Mouse (Mus musculus): ENCODE measurements around the gene Bcl9.

Bcl9 gene

GRCm38 (mm10) chr3:97230631-97231404 is 66.9 kb downstream of the Bcl9 start:
- DNase-seq, result no peak

GRCm38 (mm10) chr3:97228457-97228856 is 69.3 kb downstream of the Bcl9 start:
- no peak for DNase-seq

- DNase-seq, result peak; percentile 36
These were observed 69.7 kb downstream of the Bcl9 start for GRCm38 (mm10) chr3:97228020-97228419.

DNA sequence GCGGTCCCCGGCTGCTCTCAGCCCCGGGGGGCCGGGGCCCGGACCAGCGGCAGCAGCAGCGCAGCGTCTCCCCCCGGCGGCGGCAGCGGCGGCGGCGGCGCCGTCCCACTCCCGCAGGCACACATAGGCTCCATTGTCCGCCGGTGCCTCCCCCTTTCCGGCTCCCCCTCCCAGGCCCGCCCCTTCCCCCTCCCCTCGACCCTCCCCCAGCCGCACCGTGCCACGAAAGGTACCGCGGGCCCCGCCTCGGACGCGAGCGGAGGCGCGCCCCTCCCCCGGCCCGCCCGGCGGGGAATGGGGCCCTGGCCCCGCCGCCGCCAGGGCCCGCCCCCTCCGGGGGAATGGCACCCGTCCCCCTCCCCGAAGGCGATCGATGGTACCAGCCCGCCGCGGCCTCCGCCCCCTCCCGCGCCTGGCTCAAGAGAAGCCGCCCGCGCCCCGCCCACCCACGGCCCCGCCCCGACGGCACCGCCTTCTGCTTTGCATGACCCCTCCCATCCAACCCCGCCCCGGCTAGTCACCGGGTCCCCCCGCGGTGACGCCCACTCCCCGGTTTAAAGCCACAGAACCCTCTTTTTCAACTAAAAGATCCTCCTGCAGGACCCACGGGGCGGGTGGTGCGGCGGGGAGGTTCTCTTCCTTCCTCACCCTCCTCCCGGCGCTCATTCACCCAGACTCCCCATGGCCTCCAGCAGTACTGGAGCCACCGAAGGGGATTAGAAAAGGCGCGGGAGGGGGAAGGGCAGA is 70.3 kb downstream of the Bcl9 start:
- DNase-seq, result peak; percentile 96

DNA sequence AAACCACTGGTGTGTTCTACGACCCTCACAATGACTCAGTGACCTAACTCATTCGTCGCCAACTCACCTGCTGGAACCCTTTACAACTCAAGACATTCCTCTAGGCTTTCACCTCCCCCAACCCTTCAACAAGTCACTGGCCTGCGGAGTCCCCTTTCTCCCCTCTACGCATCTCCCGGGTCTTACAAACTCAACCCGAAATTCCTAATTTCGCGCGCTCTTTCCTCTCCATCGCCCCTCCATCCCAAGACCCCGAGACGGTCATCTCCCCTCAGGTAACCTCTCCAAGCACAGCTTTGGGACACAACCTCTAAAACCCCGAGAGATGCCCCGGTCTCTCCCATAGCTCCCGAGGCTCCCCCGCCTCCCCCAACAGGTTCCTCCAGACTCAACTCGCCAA is 71.0 kb downstream of the Bcl9 start:
- DNase-seq, result no peak

GRCm38 (mm10) chr3:97225231-97225630 is 72.5 kb downstream of the Bcl9 start:
- DNase-seq, result no peak

- DNase-seq, result no peak
These were observed 74.5 kb downstream of the Bcl9 start for GRCm38 (mm10) chr3:97223261-97223660.

GRCm38 (mm10) chr3:97215526-97215925 is 82.2 kb downstream of the Bcl9 start:
- DNase-seq, result no peak

GRCm38 (mm10) chr3:97214439-97214838 is 83.3 kb downstream of the Bcl9 start:
- no peak for DNase-seq

DNA sequence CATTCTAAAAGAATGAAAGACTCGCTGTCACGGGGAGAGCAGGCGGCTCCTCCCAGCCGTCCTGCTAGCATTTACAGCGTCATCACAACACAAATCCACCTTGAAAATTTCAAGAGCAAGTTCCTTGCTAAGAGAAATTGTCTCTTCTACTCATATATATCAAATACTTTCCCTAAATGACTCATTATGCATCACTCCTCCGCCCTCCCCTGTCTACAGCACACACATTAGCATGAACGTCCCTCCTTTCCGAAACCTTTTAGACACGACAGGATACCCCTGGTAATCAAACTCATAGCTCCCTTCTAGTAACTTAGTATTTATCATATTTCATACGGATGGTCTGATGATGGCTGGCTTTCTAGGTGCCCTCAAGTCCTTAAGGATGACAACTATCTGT is 83.8 kb downstream of the Bcl9 start:
- no peak for DNase-seq

DNA sequence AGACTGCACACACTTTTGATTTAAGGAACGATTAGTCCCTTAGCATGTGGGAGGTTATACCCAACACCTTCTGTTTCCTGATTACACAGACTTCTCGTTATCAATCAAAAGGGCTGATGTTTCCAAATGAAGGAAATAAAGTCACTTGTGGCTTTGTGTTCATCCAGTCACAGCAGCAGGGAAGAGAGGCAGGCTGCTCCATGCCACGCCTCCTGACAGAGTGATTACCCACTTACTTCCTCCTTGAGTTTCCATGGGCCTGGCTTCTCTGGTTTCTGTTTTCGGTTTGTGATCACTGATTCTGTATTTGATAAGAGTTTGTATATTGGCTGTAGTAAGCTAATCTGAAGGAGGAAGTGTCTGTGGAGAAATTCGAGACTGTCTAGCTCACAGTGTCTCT is 86.5 kb downstream of the Bcl9 start:
- DNase-seq, result no peak

DNA sequence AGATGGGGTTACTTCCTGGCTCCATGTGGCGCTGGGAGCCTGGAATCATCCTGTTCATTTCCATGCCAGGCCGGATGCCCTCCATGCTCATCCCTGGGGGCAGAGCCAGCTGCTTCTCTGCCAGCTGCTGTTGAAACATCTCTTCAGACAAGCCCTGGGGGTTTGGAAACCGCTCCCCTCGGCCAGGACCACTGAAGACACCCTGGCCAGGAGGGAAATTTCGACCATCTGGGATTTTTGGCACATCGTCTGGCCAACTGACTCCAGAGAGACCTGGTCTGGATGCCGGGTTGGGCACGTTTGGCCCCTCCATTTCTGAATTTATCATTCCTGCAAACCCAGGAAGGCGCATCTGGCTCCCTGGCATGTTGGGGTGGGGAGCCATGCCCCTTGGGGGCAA is 88.4 kb downstream of the Bcl9 start:
- no peak for DNase-seq

GRCm38 (mm10) chr3:97206521-97206920 is 91.2 kb downstream of the Bcl9 start:
- no peak for DNase-seq

DNA sequence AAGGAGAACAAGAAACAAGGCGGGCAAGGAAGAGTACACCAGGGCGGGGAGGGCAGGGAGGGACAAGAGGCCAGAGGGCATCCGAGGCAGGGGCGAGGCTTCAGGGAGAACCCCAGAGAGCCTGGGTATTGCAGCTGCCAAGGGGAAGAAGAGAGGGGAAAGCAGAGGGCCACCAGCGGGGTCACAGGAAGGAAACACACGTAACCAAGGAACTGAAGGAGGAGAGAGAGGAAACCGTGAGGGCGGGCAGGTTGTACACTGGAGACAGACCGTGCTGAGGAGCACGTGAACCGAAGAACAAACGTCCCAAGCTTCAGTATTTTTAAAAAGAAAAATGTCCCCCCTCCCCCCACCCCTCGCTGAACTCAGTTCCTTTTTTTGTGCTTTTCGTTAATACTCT is 93.8 kb downstream of the Bcl9 start:
- DNase-seq, result peak; percentile 10

- DNase-seq, result peak; percentile 49
These were observed 95.8 kb downstream of the Bcl9 start for GRCm38 (mm10) chr3:97201943-97202342.

DNA sequence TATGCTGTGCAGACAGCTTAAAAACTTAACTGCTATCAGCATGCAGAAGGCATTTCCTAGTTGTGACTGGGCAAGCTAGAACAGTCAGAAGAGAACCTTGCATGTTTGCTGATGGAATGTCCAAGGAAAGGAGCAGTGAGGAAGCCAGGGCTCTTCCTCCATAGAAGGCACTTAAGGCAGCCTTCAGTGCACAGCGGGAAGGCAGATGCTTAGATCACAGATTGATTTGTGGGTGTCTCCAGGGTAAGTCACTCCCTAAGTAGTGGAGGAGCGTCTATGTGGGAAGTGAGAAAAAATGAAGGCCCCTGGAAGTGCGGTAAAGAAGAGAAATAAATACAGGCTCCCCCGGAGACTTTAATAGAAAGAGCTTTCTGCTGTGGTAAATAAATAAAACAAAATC is 98.5 kb downstream of the Bcl9 start:
- no peak for DNase-seq

GRCm38 (mm10) chr3:97196571-97196970 is 101.1 kb downstream of the Bcl9 start:
- DNase-seq, result no peak

GRCm38 (mm10) chr3:97185098-97185860 is 112.4 kb downstream of the Bcl9 start:
- peak; percentile 66 for DNase-seq

GRCm38 (mm10) chr3:97183810-97184209 is 113.9 kb downstream of the Bcl9 start:
- no peak for DNase-seq

DNA sequence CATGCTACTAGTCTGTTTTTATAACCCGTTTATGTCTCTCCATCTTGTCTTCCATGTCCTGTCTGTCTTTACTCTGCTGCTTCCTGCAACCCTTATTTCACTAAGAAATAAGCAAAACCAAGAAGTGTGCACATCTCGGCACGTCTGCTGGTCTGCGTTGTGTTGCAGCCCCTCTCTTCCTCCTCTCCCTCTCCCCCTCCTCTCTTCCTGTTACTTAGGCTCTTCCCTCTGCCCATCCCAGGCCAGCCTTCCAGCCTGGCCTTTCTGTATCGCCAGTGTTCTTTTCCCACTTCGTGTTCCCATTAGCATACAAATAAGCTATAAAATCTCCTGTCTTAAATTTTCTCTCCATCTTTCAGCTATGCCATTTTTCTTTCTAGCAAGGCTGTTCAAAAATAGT is 117.2 kb downstream of the Bcl9 start:
- DNase-seq, result no peak

- DNase-seq, result no peak
These were observed 118.8 kb downstream of the Bcl9 start for GRCm38 (mm10) chr3:97178885-97179284.

DNA sequence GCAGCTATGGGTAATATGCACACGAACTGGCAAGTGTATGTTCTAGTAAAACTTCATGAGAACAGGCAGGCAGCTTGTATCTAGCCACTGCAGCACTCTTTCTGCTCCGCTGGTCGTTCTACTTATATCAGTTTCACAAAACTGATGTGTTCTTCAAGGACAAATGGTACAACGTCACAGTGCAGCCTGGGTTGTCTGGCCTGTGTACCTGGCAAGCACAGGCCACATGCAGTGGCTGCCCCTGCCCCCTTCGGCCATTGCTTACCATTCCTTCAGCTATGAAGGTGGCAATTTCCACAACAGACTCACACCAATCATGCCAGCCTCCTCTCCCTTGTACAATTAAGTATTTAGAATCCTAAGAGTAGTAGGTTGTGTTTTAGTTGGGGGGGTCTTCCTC is 125.1 kb downstream of the Bcl9 start:
- no peak for DNase-seq

GRCm38 (mm10) chr3:97172231-97172630 is 125.5 kb downstream of the Bcl9 start:
- DNase-seq, result no peak

- no peak for DNase-seq
These were observed 126.2 kb downstream of the Bcl9 start for GRCm38 (mm10) chr3:97171531-97171930.

All from liver (tissue).